Mouse (Mus musculus) adrenal gland, postnatal 36 days (tissue): ENCODE results near the gene Fmnl2. TPM values are rescaled to one million over a fixed set of nuclear protein-coding genes. Genes with fewer than 3 reads are reported as not detected.

Experiments
- DNase-seq, 2 experiments: peaks; one replicate each; pipeline ENCODE4 v3.0.0; 2021; ENCODE audit warnings: mixed read lengths in 1 of 2
- total RNA-seq, 2 experiments: library from RNA; stranded (reverse); gene quantifications; 2 replicates each; pipeline ENCODE4 v1.2.3; 2021

Fmnl2 gene
- total RNA-seq, 2 experiments from 2014 or later, result 20.7 to 41.7 TPM

- no peak for DNase-seq
These were observed 7.0 kb downstream of the Fmnl2 start for GRCm38 (mm10) chr2:52864635-52865034.

DNA sequence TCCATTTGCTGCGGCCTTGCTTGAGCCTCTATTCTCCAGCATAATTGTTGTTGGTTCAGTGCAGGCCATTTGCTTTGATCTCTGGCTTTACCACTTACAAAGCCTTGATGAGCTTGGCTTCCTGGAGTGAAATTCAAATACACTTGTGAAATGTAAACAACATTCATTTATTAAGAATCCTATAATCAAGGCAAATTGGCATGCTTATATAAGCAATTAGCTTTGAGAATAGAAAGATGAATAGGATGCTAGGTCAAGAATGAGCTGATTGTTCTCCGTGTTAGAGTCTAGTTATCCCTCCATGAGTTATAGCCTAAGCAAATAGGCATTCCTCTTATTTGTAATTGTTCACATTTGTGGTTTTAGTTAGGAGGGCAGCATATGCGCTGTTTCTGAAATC, 8.5 kb downstream of the Fmnl2 start:
- DNase-seq, result no peak

GRCm38 (mm10) chr2:52867781-52868180, 10.1 kb downstream of the Fmnl2 start:
- DNase-seq, result no peak

GRCm38 (mm10) chr2:52868181-52868580, 10.5 kb downstream of the Fmnl2 start:
- DNase-seq, result no peak

DNA sequence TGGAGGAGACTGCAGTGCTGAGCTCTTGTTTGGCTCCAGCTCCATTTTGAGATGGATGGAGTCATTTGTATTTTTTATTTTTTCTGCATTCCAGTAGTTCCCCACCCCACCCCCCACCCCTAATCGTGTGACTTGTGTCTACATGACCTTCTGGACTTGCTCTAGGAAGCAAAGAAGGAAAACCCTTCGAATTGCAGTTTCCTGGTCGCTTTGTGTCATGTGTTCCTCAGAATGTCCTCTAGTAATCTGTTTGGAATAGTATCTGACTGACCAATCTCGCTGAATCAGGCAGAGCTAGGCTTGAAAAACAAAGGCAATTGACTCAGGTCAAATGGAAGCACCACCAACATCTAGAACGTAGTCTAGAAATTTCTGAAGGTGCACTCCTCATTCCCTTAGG, 15.0 kb downstream of the Fmnl2 start:
- no peak for DNase-seq

GRCm38 (mm10) chr2:52873276-52874063, 15.8 kb downstream of the Fmnl2 start:
- no peak for DNase-seq

- no peak for DNase-seq
These were observed 17.1 kb downstream of the Fmnl2 start for GRCm38 (mm10) chr2:52874721-52875120.

- DNase-seq, result no peak
These were observed 18.1 kb downstream of the Fmnl2 start for GRCm38 (mm10) chr2:52875801-52876200.

DNA sequence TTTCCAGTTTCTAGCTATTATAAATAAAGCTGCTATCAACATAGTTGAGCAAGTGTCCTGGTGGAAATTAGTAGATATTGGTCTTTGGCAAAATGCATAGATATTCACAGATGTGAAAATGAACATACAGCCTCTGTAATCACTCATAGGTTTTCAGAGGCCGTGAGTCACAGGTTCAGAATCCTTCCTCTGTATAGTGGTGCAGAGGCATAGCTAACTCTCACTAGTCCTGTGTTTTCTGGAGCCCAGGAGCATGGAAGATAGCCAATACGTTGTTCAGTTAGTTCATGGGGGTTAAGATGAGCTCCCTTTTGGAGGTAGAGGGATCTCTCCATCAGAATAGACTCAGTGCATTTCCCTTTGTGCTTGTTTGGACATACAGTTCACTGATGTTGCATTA, 25.7 kb downstream of the Fmnl2 start:
- no peak for DNase-seq

DNA sequence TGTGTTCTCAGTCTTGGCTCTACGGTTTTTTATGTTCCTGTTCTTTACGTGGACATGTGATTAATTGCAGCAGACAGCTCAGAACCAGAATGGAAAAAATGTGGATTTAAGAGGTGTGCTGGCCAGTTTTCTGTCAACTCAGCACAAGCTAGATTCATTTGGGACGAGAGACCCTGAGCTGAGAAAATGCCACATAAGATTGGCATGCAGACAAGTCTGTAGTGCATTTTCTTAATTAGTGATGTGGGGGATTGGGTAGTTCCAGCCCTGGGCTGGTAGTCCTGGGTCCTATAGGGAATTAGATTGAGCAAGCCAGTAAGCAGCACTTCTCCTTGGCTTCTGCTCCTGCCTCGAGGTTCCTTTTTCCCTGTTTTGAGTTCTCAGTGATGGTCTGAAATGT, 26.4 kb downstream of the Fmnl2 start:
- DNase-seq, result no peak

GRCm38 (mm10) chr2:52885071-52885470, 27.4 kb downstream of the Fmnl2 start:
- DNase-seq, result no peak

GRCm38 (mm10) chr2:52887281-52887680, 29.6 kb downstream of the Fmnl2 start:
- DNase-seq, result no peak

DNA sequence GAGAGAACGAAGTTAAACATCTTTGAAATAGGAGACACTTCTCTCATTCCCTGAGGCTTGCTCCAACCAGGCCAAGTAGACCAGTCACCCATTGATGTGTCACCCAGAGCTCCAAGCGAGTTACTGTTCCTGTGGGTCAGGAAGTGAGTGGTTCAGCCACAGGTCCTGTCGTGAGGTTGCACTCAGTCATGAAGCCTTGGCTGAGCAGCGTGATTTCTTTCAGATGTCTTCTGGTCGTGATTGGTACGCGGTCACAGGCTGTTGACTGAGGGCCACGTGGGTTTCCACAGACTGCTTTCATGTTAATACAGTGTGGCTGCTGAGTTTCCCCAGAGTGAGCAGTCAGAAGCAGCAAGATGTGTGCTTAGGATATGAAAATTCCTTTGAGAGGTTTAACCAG, 33.5 kb downstream of the Fmnl2 start:
- no peak for DNase-seq

DNA sequence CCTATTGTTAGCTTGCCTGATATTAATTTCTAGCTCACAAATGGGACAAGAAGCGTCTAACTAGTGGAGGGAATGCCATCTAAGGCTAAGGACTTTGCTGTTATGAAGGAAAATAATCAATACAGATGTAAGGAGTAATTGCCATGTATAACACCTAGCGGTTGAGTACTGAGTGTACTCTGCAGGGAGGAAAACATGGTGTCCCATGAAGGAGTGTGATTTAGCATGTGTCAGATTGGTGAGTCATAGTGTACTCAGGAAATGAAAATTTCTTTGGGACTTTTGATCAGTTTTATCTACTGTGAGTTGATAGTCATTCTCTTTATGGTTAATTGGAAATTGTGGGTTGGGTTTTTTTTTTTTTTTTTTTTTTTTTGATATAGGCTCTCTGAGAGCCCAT, 34.1 kb downstream of the Fmnl2 start:
- DNase-seq, result no peak

GRCm38 (mm10) chr2:52894983-52895621, 37.4 kb downstream of the Fmnl2 start:
- DNase-seq, result peak; percentile 69 to 72

DNA sequence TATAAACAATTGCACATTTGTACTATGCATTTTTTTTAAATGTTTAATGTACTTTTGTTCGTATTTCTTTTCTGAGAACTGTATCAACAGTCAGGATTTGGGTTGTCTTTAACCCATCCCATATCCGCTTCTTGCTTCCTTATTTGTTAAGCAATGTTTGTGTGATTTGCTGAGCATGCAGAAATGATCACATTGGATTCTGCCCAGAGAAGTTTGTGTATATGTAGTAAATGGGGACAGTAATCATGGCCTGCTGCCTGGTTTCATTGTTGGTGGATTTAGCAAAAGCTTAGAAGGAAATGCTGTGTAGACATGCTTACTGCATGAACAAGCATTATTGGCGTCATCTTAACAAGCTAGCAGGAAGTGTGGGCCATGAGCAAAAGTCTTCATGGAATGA, 39.3 kb downstream of the Fmnl2 start:
- DNase-seq, result no peak

DNA sequence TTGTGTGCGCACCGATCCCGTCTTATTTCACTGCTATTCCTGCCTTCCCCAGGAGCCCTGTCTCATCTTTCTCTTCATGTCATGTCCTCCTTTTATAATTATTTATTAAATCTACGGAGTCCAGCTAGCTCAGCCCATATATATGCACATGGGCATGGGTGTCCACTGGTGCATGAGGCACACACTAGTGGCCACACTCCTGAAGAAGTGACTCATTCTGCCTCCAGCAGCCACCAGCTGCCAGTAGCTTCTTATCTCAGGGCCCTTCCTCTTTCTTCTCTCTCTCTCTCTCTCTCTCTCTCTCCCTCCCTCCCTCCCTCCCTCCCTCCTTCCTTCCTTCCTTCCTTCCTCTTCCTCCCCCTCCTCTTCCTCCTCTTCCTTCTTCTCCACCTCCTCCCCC, 43.1 kb downstream of the Fmnl2 start:
- no peak for DNase-seq

- no peak for DNase-seq
These were observed 43.8 kb downstream of the Fmnl2 start for GRCm38 (mm10) chr2:52901300-52902013.

DNA sequence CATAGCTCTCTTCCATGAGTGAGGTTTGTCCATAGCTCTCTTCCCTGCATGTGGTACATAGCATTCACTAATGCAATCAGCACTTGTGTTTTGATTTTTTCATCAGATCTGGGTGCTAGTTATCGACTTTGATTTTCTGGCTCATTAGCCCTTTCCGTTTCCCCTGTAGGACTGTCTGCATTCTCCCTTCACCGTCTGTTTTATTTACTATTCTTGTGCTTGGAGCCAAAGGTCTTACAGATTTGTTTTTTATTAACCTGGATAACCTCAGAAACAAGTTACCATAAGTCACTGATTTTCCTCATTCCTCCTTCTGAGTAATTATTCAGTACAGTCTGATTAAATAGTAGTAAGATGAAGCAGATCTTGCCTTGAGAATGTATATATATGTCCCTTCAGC, 44.8 kb downstream of the Fmnl2 start:
- DNase-seq, result no peak

- no peak for DNase-seq
These were observed 45.7 kb downstream of the Fmnl2 start for GRCm38 (mm10) chr2:52903228-52903963.

- DNase-seq, result no peak
These were observed 46.9 kb downstream of the Fmnl2 start for GRCm38 (mm10) chr2:52904526-52904925.

- DNase-seq, result no peak
These were observed 55.7 kb downstream of the Fmnl2 start for GRCm38 (mm10) chr2:52913311-52913710.

DNA sequence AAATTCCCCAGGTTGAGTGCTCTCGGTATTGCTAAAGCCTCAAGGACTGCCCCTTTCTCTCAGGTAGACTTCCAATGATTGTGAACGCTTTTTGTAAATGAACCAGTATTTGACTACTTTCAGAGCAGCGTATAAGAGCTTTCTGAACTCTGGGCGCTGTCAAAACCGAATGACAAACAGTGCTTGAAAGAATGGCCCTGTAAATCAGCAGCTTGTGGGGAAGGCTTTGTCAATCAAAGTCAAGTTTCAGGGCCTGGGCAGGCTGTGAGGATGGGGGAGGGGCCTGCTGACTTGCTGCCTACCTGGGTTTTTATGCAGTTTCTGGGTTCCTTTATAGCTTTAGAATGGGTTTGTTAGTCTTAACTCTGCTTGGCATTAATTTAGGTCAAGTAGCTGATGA, 56.1 kb downstream of the Fmnl2 start:
- no peak for DNase-seq
